Mouse (Mus musculus): ENCODE data around the gene Unc13c.

The Unc13c gene

GRCm38 (mm10) chr9:73625171-73625570 is 343.6 kb downstream of the Unc13c start:
- DNase-seq (ENCODE audit: extremely low spot score): no peak

- no peak for DNase-seq (ENCODE audit: extremely low spot score)
These were observed 355.9 kb downstream of the Unc13c start for GRCm38 (mm10) chr9:73612896-73613295.

GRCm38 (mm10) chr9:73603921-73604320 is 364.8 kb downstream of the Unc13c start:
- DNase-seq (ENCODE audit: extremely low spot score): no peak

- no peak for DNase-seq (ENCODE audit: extremely low spot score)
These were observed 403.2 kb downstream of the Unc13c start for GRCm38 (mm10) chr9:73565558-73565957.

GRCm38 (mm10) chr9:73560037-73560436 is 408.7 kb downstream of the Unc13c start:
- DNase-seq (ENCODE audit: extremely low spot score): no peak

GRCm38 (mm10) chr9:73557805-73558204 is 411.0 kb downstream of the Unc13c start:
- DNase-seq (ENCODE audit: extremely low spot score): peak; percentile 54

GRCm38 (mm10) chr9:73555354-73555753 is 413.4 kb downstream of the Unc13c start:
- DNase-seq (ENCODE audit: extremely low spot score): no peak

GRCm38 (mm10) chr9:73472568-73472967 is 496.2 kb downstream of the Unc13c start:
- no peak for DNase-seq (ENCODE audit: extremely low spot score)

GRCm38 (mm10) chr9:73462027-73462426 is 506.7 kb downstream of the Unc13c start:
- DNase-seq (ENCODE audit: extremely low spot score): no peak

- DNase-seq (ENCODE audit: extremely low spot score): no peak
These were observed 518.8 kb downstream of the Unc13c start for GRCm38 (mm10) chr9:73450009-73450408.

GRCm38 (mm10) chr9:73449216-73449615 is 519.5 kb downstream of the Unc13c start:
- DNase-seq (ENCODE audit: extremely low spot score): no peak

- no peak for DNase-seq (ENCODE audit: extremely low spot score)
These were observed 536.8 kb downstream of the Unc13c start for GRCm38 (mm10) chr9:73431925-73432324.
